Mouse (Mus musculus) kidney, embryonic 16.5 days (tissue): ENCODE measurements around the gene Akna. TPM values are rescaled to one million over a fixed set of nuclear protein-coding genes. Genes with fewer than 3 reads are reported as not detected.

Experiments used
- ATAC-seq: fragments of 200-750 bp; cut with Nextera tagmentation; 2 replicates; pipeline ENCODE4 v1.8.0; 2017; ENCODE audit warnings: moderate TSS enrichment; ENCODE audit not compliant: low FRiP score, low TSS enrichment
- H3K27ac ChIP-seq: fragments of 300-500 bp; sonication (generic); 2 replicates; pipeline ENCODE4 v1.5.1; 2014; ENCODE audit warnings: low read length
- H3K27me3 ChIP-seq: fragments of 300-500 bp; sonication (generic); 2 replicates; pipeline ENCODE4 v1.6.1; 2014; ENCODE audit warnings: low read length, control low read depth, mixed read lengths; ENCODE audit not compliant: insufficient read depth
- H3K36me3 ChIP-seq: fragments of 300-500 bp; sonication (generic); 2 replicates; pipeline ENCODE4 v1.6.1; 2014; ENCODE audit warnings: low read length, control low read depth, mixed read lengths; ENCODE audit not compliant: insufficient read depth
- H3K4me1 ChIP-seq: fragments of 300-500 bp; sonication (generic); 2 replicates; pipeline ENCODE4 v1.6.1; 2014; ENCODE audit warnings: low read length, control low read depth, mixed read lengths; ENCODE audit not compliant: insufficient read depth
- H3K4me2 ChIP-seq: fragments of 300-500 bp; sonication (generic); replicated peaks from 2 replicates; pipeline ENCODE4 v1.6.1; 2014; ENCODE audit warnings: low read depth, low read length
- H3K4me3 ChIP-seq: fragments of 300-500 bp; sonication (generic); 2 replicates; pipeline ENCODE4 v1.5.1; 2014; ENCODE audit warnings: mild to moderate bottlenecking, low read length
- H3K9ac ChIP-seq: fragments of 300-500 bp; sonication (generic); replicated peaks from 2 replicates; pipeline ENCODE4 v1.6.1; 2014; ENCODE audit warnings: low read length
- H3K9me3 ChIP-seq: fragments of 300-500 bp; sonication (generic); 2 replicates; pipeline ENCODE4 v1.6.1; 2016; ENCODE audit warnings: low read length, control low read depth
- WGBS: fragments of 180-500 bp; shearing (Covaris S2); extraction: QIAGEN DNeasy Blood & Tissue Kit; methylation state at CpG from one replicate; pipeline ENCODE4 v1.1.7; 2014; 5-methylcytosine and 5-hydroxymethylcytosine counted together
- polyA plus RNA-seq: library from polyadenylated mRNA; unstranded; fragments of >200 nt; fragmentation: Nextera tagmentation; extraction: Ambion mirVana; gene quantifications from 2 replicates; pipeline ENCODE4 v1.2.1, GENCODE M21; 2015

The Akna gene
- polyA plus RNA-seq, 1 experiment from 2014 or later = 7.1 TPM

DNA sequence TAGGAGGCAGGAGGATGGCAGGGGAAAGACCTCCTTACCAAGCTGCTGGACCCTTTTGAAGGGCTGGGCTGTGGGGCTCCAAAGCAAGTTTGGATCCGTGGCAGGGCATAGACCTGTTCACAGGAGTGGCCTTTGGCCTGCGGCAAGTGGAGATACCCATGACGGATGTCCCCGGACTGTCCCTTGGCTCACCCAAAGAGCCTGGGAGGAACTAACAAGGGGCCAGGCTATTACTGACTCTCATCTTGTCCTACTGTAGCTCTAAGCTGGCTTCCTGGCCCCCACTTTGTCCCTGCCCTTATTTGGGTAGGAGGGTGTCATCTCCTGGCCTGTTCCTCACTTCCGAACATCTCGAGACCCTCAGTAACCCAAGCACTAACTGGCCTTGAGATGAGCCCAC, 596 bp downstream of the Akna start:
- 25% methylated on average over 6 of the region's 6 CpGs for WGBS
- peak overlapping the region; percentile 77 for H3K9ac ChIP-seq
- H3K9me3 ChIP-seq = no peaks in the 10 kb centered on the region
- ATAC-seq = peak; percentile 13
- peak overlapping the region; percentile 51 for H3K4me2 ChIP-seq
- 0 out of 2 replicates have a peak, but pooled peaks cover under 1% of the 10 kb centered on the region for H3K36me3 ChIP-seq
- peak overlapping the region; percentile 50 for H3K4me3 ChIP-seq
- H3K27me3 ChIP-seq = no peaks in the 10 kb centered on the region
- H3K4me1 ChIP-seq = peaks cover 69% of the 10 kb centered on the region
- H3K27ac ChIP-seq = peak overlapping the region; percentile 95

DNA sequence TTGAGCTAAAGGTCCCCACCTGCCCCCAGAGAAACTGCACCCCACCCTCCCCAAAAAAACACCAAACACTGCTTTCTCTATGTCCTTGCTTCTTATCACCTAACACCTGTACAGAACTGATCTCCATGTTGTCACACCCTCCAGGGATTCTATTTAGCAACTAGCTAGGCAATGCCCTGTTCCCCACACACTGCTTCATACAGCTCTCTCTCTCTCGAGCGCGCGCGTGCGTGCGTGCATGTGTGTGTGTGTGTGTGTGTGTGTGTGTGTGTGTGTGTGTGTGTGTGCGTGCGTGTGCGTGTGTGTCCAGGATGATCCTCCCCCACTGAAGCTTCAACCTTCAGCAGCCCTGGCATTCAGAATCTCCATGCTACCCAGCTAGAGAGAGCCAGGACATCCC, 1.1 kb downstream of the Akna start:
- Histone ChIP-seq H3K4me3 (peak overlapping the region; percentile 50), H3K9me3 (no peaks in the 10 kb centered on the region), H3K4me2 (peak overlapping the region; percentile 51), H3K27ac (peak overlapping the region; percentile 95; the same call in 1 of the 2 replicates), H3K9ac (peak overlapping the region; percentile 77), H3K27me3 (no peaks in the 10 kb centered on the region), H3K36me3 (0 out of 2 replicates have a peak, but pooled peaks cover 4% of the 10 kb centered on the region), H3K4me1 (peaks cover 69% of the 10 kb centered on the region)
- ATAC-seq = no peak
- WGBS = 86% methylated on average over 10 of the region's 10 CpGs

DNA sequence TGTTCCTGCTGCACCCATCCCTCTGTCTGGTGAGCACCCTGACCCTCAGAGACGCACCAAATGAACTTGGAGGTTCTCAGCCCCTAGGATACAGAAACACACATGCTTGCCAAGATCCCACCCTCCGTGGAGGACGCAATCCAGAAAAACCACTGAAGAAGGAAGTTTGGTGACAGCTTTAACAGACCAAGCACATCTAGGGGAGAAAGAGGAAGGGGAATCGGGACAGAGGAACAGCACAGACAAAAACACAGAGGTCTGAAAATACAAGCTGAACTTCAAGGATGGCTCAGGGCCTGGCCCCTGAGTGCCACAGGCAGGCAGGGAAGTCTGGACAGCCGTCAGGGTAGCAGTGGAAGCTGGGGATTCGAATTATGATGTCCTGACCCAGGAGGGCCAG, 1.5 kb downstream of the Akna start:
- ATAC-seq = no peak
- Histone ChIP-seq H3K36me3 (0 out of 2 replicates have a peak, but pooled peaks cover 4% of the 10 kb centered on the region), H3K4me1 (peaks cover 69% of the 10 kb centered on the region), H3K4me3 (no peak overlapping the region), H3K27me3 (no peaks in the 10 kb centered on the region), H3K27ac (0 out of 2 replicates have a peak overlapping the region, but pooled peaks have one; percentile 15), H3K9me3 (no peaks in the 10 kb centered on the region), H3K9ac (peak overlapping the region; percentile 48; the same call in 1 of the 2 replicates), H3K4me2 (peak overlapping the region; percentile 51)
- WGBS = 62% methylated on average over 6 of the region's 6 CpGs

DNA sequence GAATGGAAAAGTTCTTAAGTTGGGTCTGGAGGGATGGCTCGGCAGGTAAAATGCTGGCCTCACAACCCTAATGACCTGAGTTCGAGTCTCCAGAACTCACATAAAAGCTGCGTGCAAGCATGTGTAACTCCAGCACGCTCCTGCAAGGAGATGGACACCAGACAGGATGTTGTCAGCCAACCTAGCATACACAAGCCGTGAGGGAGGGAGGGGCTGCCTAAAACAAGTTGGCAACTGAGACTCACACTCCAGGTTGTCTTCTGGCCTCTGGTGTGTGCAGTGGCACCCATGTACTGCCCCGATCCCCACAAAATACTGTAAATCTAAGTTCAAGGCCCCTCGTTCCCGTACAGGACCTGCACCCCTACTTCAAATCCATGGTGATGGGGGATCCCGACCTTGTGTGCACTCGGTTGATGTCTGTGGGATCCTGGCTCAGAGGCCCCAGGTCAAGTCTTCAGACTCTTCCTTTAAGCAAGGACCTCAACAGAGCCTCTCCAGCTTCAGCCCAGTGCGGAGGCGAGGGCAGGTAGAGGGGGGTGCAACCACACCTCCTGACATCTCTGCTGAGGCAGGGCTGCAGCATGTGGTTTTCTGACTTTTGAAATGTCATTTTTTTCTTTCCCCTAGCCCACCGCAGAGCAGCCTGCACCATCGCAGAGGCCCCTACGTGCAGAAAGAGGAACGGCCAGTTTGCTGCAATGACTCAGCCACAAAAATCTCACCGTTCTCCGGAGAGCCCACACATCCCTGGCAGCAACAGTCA, 2.4 kb downstream of the Akna start:
- H3K4me3 ChIP-seq = no peak overlapping the region
- H3K27me3 ChIP-seq = no peaks in the 10 kb centered on the region
- peaks cover 7% of the 10 kb centered on the region; the same call in 1 of the 2 replicates for H3K36me3 ChIP-seq
- no peak overlapping the region for H3K27ac ChIP-seq
- no peak overlapping the region for H3K4me2 ChIP-seq
- no peak for ATAC-seq
- H3K9ac ChIP-seq = no peak overlapping the region
- H3K4me1 ChIP-seq = peaks cover 68% of the 10 kb centered on the region
- H3K9me3 ChIP-seq = no peaks in the 10 kb centered on the region
- WGBS = 83% methylated on average over 18 of the region's 18 CpGs

DNA sequence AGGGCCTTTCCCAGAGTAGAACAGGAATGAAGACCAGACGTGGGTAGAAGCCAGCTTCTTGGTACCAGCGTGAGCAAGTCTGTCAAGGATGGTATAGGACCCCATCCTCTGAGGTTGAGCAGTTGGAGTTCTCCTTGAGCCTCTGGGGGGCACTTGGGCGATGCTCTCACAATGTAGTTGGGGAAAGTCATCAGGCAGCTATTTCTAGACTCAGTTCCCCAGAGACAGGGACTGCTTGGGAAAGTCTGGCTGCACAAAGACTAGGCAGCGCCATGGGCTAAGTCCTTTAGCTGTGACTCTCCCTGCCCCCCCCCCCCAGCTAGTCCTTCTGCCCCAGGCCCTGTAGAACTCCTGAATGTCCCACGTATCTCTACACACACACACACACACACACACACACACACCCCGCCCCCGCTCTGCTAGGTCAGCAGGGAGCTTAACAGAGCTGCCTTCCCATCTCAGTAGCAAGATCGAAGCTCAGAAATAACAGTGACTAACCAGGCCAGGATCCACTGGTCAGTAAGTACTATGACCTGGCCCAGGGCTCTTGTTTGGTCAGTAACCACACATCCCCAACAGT, 3.4 kb downstream of the Akna start:
- Histone ChIP-seq H3K4me1 (peaks cover 58% of the 10 kb centered on the region), H3K36me3 (peaks cover 11% of the 10 kb centered on the region; the same call in 1 of the 2 replicates), H3K27ac (peak overlapping the region; percentile 23; the same call in 1 of the 2 replicates), H3K4me2 (no peak overlapping the region), H3K27me3 (no peaks in the 10 kb centered on the region), H3K9ac (0 out of 2 replicates have a peak overlapping the region, but pooled peaks have one; percentile 11), H3K4me3 (no peak overlapping the region), H3K9me3 (no peaks in the 10 kb centered on the region)
- ATAC-seq = no peak
- WGBS = 54% methylated on average over 7 of the region's 8 CpGs

DNA sequence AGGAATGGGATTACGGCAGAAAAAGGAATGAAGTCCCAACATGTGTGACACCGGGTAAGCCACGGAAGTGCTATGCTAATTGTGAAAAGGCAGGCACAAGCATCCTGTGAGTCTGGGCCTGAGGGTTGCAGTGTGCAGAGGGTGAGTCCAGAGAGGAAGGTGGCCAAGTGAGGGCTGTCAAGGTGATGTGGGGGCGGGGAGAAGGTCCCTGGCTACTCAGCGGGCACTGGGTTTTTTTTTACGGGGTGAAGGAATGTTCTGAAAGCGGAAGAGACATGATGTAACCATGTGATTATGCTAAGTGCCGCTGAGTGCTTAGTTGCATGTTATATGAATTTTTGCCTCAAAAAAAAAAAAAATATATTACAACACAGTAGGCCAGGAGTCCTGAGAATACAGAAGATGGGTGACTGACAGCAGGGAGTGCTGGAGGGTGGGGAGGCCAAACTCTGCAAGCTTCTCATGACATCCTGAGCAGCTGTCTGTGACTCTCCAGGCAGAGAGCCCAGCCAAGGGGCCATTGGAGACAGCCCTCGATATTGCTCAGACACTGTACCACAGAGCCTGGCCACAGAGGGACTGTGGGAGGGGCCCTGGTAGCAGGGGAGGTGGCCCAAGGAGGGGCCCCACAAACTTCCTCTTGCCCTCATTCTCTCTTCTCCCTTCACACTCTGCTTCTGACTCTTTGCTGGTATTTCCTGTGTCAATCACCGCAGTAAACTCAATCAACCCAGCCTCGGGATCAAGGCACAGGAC, 4.1 kb downstream of the Akna start:
- peaks cover 51% of the 10 kb centered on the region for H3K4me1 ChIP-seq
- peaks cover 15% of the 10 kb centered on the region for H3K36me3 ChIP-seq
- 38% methylated on average over 11 of the region's 11 CpGs for WGBS
- peak overlapping the region; percentile 36; the same call in 1 of the 2 replicates for H3K9ac ChIP-seq
- no peak for ATAC-seq
- peak overlapping the region; percentile 23; the same call in 1 of the 2 replicates for H3K27ac ChIP-seq
- no peak overlapping the region for H3K4me2 ChIP-seq
- no peaks in the 10 kb centered on the region for H3K9me3 ChIP-seq
- H3K4me3 ChIP-seq = no peak overlapping the region
- H3K27me3 ChIP-seq = no peaks in the 10 kb centered on the region

DNA sequence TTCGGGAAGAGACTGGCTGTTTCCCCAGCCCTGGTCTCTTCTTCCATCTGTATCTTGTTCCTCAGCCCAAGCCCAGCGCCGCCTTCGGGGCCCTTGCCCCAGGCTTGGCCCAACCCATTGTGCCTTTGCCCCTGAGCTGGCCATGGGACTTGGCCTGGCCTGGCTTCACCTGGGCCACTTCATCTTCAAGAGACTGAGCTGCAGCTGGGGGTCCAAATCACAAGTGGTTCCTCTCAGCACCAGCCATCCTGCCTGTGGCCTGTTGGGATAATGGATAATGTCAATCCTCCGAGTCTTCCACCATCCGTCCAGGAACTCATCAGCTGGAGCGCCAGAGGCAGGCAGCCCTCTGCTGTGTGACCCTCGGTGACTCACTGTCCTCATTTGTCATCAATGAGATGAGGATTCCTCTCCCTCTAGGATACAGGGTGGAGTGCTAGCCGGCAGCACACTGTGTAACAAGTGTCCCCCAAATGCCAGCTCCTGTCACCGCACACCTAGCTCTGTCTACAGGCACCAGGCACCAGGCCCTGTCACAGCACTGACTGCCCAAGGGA, 5.1 kb downstream of the Akna start:
- 84% methylated on average over 10 of the region's 10 CpGs for WGBS
- Histone ChIP-seq H3K36me3 (peaks cover 19% of the 10 kb centered on the region), H3K4me1 (peaks cover 41% of the 10 kb centered on the region), H3K4me2 (no peak overlapping the region), H3K27ac (no peak overlapping the region), H3K4me3 (no peak overlapping the region), H3K27me3 (no peaks in the 10 kb centered on the region), H3K9me3 (no peaks in the 10 kb centered on the region), H3K9ac (no peak overlapping the region; the same call in 1 of the 2 replicates)
- no peak for ATAC-seq

DNA sequence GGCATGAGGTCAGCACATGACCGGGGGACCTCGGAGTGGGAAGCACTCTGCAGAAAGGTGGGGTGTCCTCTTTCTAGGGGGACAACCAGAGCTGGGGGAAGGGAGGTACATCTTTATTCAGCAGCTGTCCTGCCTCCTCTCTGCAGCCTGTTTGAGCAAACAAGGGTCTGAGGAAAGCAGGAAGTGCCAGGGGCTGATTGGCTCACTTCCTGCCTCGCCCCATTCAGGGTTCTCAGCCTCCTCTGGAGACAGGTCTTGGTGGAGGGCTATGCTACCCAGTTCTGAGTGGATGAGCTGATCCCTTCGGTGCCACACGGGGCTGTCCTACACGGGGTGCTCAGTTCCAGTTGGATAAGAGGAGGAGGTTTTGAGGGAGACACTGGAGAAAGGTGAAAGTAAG, 11.8 kb downstream of the Akna start:
- H3K27ac ChIP-seq = no peak overlapping the region
- no peak overlapping the region for H3K4me3 ChIP-seq
- peaks cover 23% of the 10 kb centered on the region for H3K36me3 ChIP-seq
- WGBS = 76% methylated on average over 6 of the region's 6 CpGs
- H3K27me3 ChIP-seq = no peaks in the 10 kb centered on the region
- H3K9me3 ChIP-seq = no peaks in the 10 kb centered on the region
- no peak overlapping the region for H3K9ac ChIP-seq
- no peak for ATAC-seq
- H3K4me1 ChIP-seq = 0 out of 2 replicates have a peak, but pooled peaks cover 3% of the 10 kb centered on the region
- H3K4me2 ChIP-seq = no peak overlapping the region

DNA sequence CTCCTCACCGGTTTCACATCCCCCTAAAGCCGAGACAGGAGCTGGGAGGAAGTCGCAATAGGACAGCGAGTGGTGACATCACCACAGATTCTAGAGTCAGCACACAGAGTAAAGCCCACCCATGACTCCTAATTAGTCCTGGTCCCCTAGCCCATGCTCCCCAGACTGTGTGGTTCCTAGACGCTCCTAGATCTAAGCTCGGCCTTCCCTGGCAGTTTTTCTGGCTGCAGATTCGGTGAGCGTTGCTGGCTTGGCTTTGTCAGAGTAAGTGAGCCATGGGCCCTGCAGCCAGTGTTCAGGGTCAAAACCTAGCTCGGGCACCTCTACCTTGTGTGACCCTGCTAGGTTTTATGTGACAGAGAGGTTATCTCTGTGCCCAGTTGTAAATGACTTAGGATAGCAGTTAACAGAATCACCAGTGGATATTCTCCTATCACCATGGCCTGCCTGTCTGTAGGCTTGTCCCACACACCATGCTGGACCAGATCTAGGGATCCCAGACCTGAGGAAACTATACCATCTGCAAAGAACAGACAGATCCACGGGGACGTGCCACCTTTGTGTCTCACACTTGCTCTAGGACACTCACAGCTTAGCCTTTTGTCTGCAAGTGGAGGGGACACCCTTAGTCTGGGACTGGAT, 13.1 kb downstream of the Akna start:
- WGBS = 76% methylated on average over 11 of the region's 11 CpGs
- no peak overlapping the region for H3K4me3 ChIP-seq
- 0 out of 2 replicates have a peak, but pooled peaks cover 3% of the 10 kb centered on the region for H3K4me1 ChIP-seq
- no peak overlapping the region for H3K4me2 ChIP-seq
- H3K9ac ChIP-seq = no peak overlapping the region
- peaks cover 28% of the 10 kb centered on the region for H3K36me3 ChIP-seq
- ATAC-seq = no peak
- no peaks in the 10 kb centered on the region for H3K9me3 ChIP-seq
- H3K27me3 ChIP-seq = no peaks in the 10 kb centered on the region
- no peak overlapping the region for H3K27ac ChIP-seq
